Mouse (Mus musculus) cerebellum, adult 9-10 months (tissue): ENCODE data around the gene Cadps2.

Source experiments
- DNase-seq: peaks from one replicate; pipeline ENCODE4 v3.0.0; 2022

Cadps2 gene

GRCm38 (mm10) chr6:23523710-23524109 is 315.5 kb downstream of the Cadps2 start:
- no peak for DNase-seq

GRCm38 (mm10) chr6:23522556-23522955 is 316.7 kb downstream of the Cadps2 start:
- peak; percentile 88 for DNase-seq

GRCm38 (mm10) chr6:23498611-23499010 is 340.6 kb downstream of the Cadps2 start:
- DNase-seq = peak; percentile 48

GRCm38 (mm10) chr6:23491804-23492203 is 347.4 kb downstream of the Cadps2 start:
- peak; percentile 89 for DNase-seq

GRCm38 (mm10) chr6:23490431-23490830 is 348.8 kb downstream of the Cadps2 start:
- peak; percentile 71 for DNase-seq

GRCm38 (mm10) chr6:23489046-23489445 is 350.2 kb downstream of the Cadps2 start:
- peak; percentile 70 for DNase-seq

- DNase-seq = peak; percentile 68
These were observed 366.5 kb downstream of the Cadps2 start for GRCm38 (mm10) chr6:23472686-23473085.

GRCm38 (mm10) chr6:23471830-23472229 is 367.4 kb downstream of the Cadps2 start:
- peak; percentile 60 for DNase-seq

- DNase-seq = no peak
These were observed 371.3 kb downstream of the Cadps2 start for GRCm38 (mm10) chr6:23467885-23468284.

- DNase-seq = peak; percentile 65
These were observed 376.5 kb downstream of the Cadps2 start for GRCm38 (mm10) chr6:23462600-23463280.

- peak; percentile 71 for DNase-seq
These were observed 381.5 kb downstream of the Cadps2 start for GRCm38 (mm10) chr6:23457748-23458147.

GRCm38 (mm10) chr6:23453907-23454306 is 385.3 kb downstream of the Cadps2 start:
- DNase-seq = peak; percentile 42

GRCm38 (mm10) chr6:23439897-23440296 is 399.3 kb downstream of the Cadps2 start:
- no peak for DNase-seq

- DNase-seq = no peak
These were observed 428.8 kb downstream of the Cadps2 start for GRCm38 (mm10) chr6:23410256-23411049.

- DNase-seq = no peak
These were observed 445.1 kb downstream of the Cadps2 start for GRCm38 (mm10) chr6:23394131-23394530.

GRCm38 (mm10) chr6:23392711-23393110 is 446.5 kb downstream of the Cadps2 start:
- DNase-seq = no peak

GRCm38 (mm10) chr6:23386711-23387110 is 452.5 kb downstream of the Cadps2 start:
- no peak for DNase-seq

GRCm38 (mm10) chr6:23383004-23383347 is 456.2 kb downstream of the Cadps2 start:
- no peak for DNase-seq

- DNase-seq = no peak
These were observed 456.8 kb downstream of the Cadps2 start for GRCm38 (mm10) chr6:23382283-23383003.

GRCm38 (mm10) chr6:23376327-23376726 is 462.9 kb downstream of the Cadps2 start:
- no peak for DNase-seq

- no peak for DNase-seq
These were observed 477.3 kb downstream of the Cadps2 start for GRCm38 (mm10) chr6:23361842-23362451.

- no peak for DNase-seq
These were observed 478.6 kb downstream of the Cadps2 start for GRCm38 (mm10) chr6:23360596-23360995.

- DNase-seq = no peak
These were observed 483.1 kb downstream of the Cadps2 start for GRCm38 (mm10) chr6:23356141-23356540.
